Mouse (Mus musculus) ES-Bruce4 (cell line): Measurements from ENCODE around the gene Fgfbp3. TPM values are rescaled to one million over a fixed set of nuclear protein-coding genes. Genes with fewer than 3 reads are reported as not detected.

Experiments
- H3K27ac ChIP-seq: 2 replicates; pipeline ENCODE4 v1.5.1; 2012; ENCODE audit warnings: low read length, inconsistent platforms; ENCODE audit not compliant: insufficient read depth
- H3K27me3 ChIP-seq: 2 replicates; pipeline ENCODE4 v1.6.1; 2012; ENCODE audit warnings: mild to moderate bottlenecking, low read length, inconsistent platforms; ENCODE audit not compliant: control insufficient read depth, poor library complexity, insufficient read depth, severe bottlenecking
- H3K36me3 ChIP-seq: 2 replicates; pipeline ENCODE4 v1.6.1; 2012; ENCODE audit warnings: inconsistent platforms, mild to moderate bottlenecking, low read length, moderate library complexity; ENCODE audit not compliant: control insufficient read depth, poor library complexity, insufficient read depth, severe bottlenecking
- H3K4me1 ChIP-seq: one replicate; pipeline ENCODE4 v1.8.1; 2011; ENCODE audit warnings: low read length; ENCODE audit not compliant: control insufficient read depth, insufficient read depth
- H3K4me3 ChIP-seq: 2 replicates; pipeline ENCODE4 v1.5.1; 2011; ENCODE audit warnings: low read depth, mild to moderate bottlenecking, low read length
- H3K9ac ChIP-seq: 2 replicates; pipeline ENCODE4 v1.6.1; 2012; ENCODE audit warnings: low read depth, mild to moderate bottlenecking, inconsistent platforms; ENCODE audit not compliant: poor library complexity, severe bottlenecking
- H3K9me3 ChIP-seq: replicated peaks from 2 replicates; pipeline ENCODE4 v1.6.1; 2012; ENCODE audit warnings: mild to moderate bottlenecking, low read length, inconsistent platforms; ENCODE audit not compliant: control insufficient read depth, poor library complexity, insufficient read depth, severe bottlenecking
- CTCF ChIP-seq: IDR thresholded peaks from one replicate; pipeline ENCODE4 v1.8.1; 2011; ENCODE audit warnings: low read depth, low read length
- EP300 ChIP-seq: IDR thresholded peaks from 2 replicates; pipeline ENCODE4 v1.6.1; 2011; ENCODE audit warnings: low read depth, low read length; ENCODE audit not compliant: insufficient read depth
- POLR2A ChIP-seq: IDR thresholded peaks from one replicate; pipeline ENCODE4 v1.8.1; 2011; ENCODE audit warnings: low read length; ENCODE audit not compliant: insufficient read depth
- polyA plus RNA-seq: library from polyadenylated mRNA; stranded (reverse); fragments of >200 nt; gene quantifications from 2 replicates; pipeline ENCODE4 v1.2.4, GENCODE M21; 2011; ENCODE audit warnings: low read depth; ENCODE audit not compliant: missing spikeins, insufficient read depth, insufficient read length

Gene Fgfbp3
- polyA plus RNA-seq, 1 experiment, result 2.3 TPM

DNA sequence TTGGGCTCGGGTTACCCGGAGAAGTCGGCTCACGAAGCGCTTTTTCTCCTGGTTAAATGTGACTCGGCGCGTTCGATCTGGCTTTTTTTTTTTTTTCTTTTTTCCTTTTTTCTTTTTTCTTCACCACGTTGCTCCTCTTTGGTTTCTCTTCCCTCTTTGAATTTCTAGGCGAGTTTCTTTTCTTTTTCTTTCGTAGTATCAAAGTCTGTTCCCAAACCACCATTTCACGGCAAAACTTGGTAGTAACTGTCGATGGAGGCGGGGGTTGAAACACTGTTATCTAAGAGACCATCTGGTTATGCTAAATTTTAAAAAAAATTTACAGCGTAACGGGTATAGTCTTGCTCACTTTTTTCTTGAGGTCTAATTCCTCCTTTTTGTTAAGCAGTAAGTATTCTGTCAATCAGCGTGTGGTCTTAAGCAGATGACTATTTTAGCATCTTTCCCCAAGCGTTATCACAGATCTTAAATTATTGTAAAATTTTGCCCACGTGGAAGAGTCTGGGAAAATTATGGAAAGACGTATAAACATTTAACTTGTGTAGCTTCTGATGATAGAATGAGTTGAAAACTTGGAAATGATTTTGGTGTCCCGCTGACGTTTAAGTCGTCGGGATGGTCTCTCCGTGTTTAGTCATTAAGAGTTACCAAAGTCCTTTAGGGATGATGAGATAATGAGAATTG is 7.3 kb upstream of the Fgfbp3 start:
- Histone ChIP-seq H3K4me1 (no peaks in the 10 kb centered on the region), H3K9me3 (no peaks in the 10 kb centered on the region), H3K27me3 (no peaks in the 10 kb centered on the region), H3K36me3 (no peaks in the 10 kb centered on the region), H3K27ac (peak overlapping the region; percentile 26; the same call in 1 of the 2 replicates), H3K9ac (peak overlapping the region; percentile 100), H3K4me3 (peak overlapping the region; percentile 87)
- TF ChIP-seq POLR2A, result no peak
- TF ChIP-seq EP300, result no peak
- TF ChIP-seq CTCF, result no peak

- no peaks in the 10 kb centered on the region for H3K4me1 ChIP-seq
- peak within 1 kb of the TSS; percentile 100 for H3K9ac ChIP-seq
- H3K27me3 ChIP-seq, result no peaks in the 10 kb centered on the region
- H3K27ac ChIP-seq, result peak within 1 kb of the TSS; percentile 60
- peak within 1 kb of the TSS; percentile 87 for H3K4me3 ChIP-seq
- H3K36me3 ChIP-seq, result no peaks in the 10 kb centered on the region
- peak; percentile 18 for TF ChIP-seq POLR2A
- no peak for TF ChIP-seq EP300
- H3K9me3 ChIP-seq, result no peaks in the 10 kb centered on the region
Observed at GRCm38 (mm10) chr19:36925671-36926552, 6.5 kb upstream of the Fgfbp3 start, which contains the start of gene Btaf1. Btaf1 (plus strand) TSS chr19:36926079.

GRCm38 (mm10) chr19:36922936-36923335 is 3.5 kb upstream of the Fgfbp3 start:
- Histone ChIP-seq H3K9ac (no peak overlapping the region), H3K27me3 (no peaks in the 10 kb centered on the region), H3K36me3 (no peaks in the 10 kb centered on the region), H3K4me1 (no peaks in the 10 kb centered on the region), H3K27ac (no peak overlapping the region), H3K4me3 (no peak overlapping the region), H3K9me3 (no peaks in the 10 kb centered on the region)
- no peak for TF ChIP-seq CTCF
- no peak for TF ChIP-seq EP300
- no peak for TF ChIP-seq POLR2A

- Histone ChIP-seq H3K36me3 (no peaks in the 10 kb centered on the region), H3K27ac (no peak overlapping the region), H3K9me3 (no peaks in the 10 kb centered on the region), H3K4me3 (no peak overlapping the region), H3K27me3 (no peaks in the 10 kb centered on the region), H3K9ac (no peak overlapping the region), H3K4me1 (no peaks in the 10 kb centered on the region)
- TF ChIP-seq CTCF, result no peak
- TF ChIP-seq POLR2A, result no peak
- no peak for TF ChIP-seq EP300
Observed at GRCm38 (mm10) chr19:36922015-36922414, 2.6 kb upstream of the Fgfbp3 start.

DNA sequence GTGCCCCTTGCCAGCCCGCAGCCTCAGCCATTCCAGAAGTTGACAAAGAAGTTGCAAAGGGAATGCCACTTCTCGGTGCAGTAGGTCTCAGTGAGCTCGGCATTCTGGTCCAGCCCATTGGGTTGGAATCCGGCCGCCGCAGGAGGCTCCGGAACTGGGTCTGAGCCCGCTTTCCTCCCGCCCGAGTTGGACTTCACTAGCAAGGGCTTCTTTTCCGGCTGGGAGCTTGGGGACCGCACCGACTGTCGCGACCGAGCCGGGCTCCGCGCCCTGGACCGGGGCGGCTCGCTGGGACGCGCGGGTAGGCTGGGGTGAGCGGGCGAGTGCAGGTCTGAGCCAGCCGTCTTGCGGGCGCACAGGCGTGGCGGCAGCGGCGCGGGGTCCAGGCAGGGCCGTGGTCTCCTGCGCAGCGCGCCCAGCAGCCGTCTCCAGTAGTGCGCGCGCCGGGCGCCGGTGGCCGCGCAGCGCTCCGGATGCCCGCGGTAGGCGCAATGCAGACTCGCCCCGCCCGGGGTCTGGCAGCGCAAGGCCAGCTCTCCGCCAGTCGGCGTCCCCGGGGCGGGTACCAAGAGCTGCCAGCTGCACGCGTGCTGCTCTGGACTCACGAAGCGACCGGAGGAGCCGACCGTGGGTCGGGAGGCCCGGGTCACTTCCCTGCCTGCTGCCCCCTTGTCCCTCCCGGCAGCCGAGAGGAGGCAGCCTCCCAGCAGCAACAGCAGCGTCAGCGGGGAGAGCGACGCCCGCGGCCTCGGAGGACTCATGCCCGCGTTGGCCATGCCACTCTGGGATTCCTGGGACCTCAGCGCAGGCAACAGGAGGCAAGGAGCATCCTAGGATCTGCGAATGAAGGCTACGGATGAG is 744 bp downstream of the Fgfbp3 start:
- no peaks in the 10 kb centered on the region for H3K36me3 ChIP-seq
- no peaks in the 10 kb centered on the region for H3K27me3 ChIP-seq
- H3K27ac ChIP-seq, result no peak overlapping the region
- H3K4me3 ChIP-seq, result peak overlapping the region; percentile 72
- H3K9me3 ChIP-seq, result no peaks in the 10 kb centered on the region
- H3K9ac ChIP-seq, result peak overlapping the region; percentile 88
- no peaks in the 10 kb centered on the region for H3K4me1 ChIP-seq
- TF ChIP-seq POLR2A, result no peak
- TF ChIP-seq EP300, result no peak
- TF ChIP-seq CTCF, result no peak
